Mouse (Mus musculus): ENCODE data around the gene Rfesd. TPM values are rescaled to one million over a fixed set of nuclear protein-coding genes. Genes with fewer than 3 reads are reported as not detected.

Gene Rfesd
- polyA plus RNA-seq, 1 experiment from 2014 or later, result 28.8 TPM

DNA sequence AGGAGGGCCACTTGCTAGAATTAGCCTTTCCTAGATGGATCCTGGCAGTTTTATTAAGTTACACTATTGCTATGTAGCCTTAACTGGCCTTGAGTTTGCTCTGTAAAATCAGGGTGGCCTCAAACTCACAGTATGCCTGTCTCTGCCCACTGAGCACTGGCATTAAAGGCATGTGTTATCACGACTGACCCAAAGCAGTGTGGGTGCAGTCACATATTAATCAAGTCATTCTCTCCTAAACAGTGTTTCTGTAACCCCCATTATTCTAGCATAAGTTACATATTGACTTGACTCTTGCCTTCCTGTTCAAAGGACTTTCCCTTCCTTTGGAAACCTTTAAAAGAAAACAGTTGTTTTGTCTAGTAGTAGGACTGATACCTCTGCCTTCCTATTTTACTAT, 23.9 kb upstream of the Rfesd start:
- 53% methylated on average over 1 of the region's 1 CpGs for WGBS
- no peak overlapping the region for H3K4me3 ChIP-seq
- H3K27ac ChIP-seq, result no peak overlapping the region
- no peaks in the 10 kb centered on the region for H3K27me3 ChIP-seq (ENCODE audit: poor library complexity, severe bottlenecking)
- no peaks in the 10 kb centered on the region for H3K4me1 ChIP-seq
- DNase-seq (ENCODE audit: extremely low spot score, low spot score), result no peak
- H3K9me3 ChIP-seq, result no peaks in the 10 kb centered on the region; the same call in 1 of the 2 replicates
- no peaks in the 10 kb centered on the region for H3K36me3 ChIP-seq (replicated peaks)

DNA sequence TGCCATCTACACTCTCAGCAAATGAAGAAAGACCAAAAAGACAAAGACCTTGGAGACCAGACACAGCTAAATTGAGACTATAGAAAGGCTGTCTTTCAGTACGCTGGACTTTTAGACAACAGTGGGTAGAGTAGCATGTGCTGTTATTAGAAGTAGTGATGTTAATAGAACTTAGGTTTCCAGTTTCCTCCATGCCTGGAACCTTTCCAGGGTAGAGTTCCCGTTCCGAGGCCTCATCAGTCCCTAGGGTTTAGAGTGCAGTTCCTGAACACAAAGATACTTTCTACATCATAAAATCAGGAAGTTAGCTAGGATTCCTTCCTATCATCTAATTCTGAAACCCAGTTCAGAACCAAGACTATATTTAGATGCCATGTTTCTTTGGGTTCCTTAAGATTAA, 6.1 kb upstream of the Rfesd start:
- no peak overlapping the region for H3K4me3 ChIP-seq
- WGBS, result 82% methylated on average over 3 of the region's 3 CpGs
- H3K36me3 ChIP-seq (replicated peaks), result no peaks in the 10 kb centered on the region
- no peaks in the 10 kb centered on the region for H3K27me3 ChIP-seq (ENCODE audit: poor library complexity, severe bottlenecking)
- no peaks in the 10 kb centered on the region for H3K9me3 ChIP-seq
- no peak overlapping the region for H3K27ac ChIP-seq
- no peak for DNase-seq (ENCODE audit: extremely low spot score, low spot score)
- H3K4me1 ChIP-seq, result no peaks in the 10 kb centered on the region

DNA sequence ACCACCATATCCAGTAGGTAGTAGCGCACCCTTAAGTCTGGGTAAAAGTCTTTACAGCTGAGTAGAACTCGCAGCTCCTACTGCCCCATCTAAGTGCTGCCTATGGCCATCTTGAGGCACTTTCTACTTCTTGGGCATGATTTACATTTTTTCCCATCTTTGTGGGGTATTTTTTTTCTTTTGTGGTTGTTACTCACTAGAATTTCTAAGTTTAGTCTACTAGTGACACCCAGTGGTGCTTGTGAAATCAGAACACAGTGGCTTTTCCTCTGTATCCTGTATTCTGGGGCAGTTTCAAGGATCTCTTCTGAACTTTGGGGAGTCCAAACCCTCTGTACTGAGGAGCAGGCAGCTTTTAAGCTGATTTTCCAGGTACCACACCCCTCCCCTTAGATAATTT, 3.3 kb upstream of the Rfesd start:
- no peaks in the 10 kb centered on the region for H3K9me3 ChIP-seq
- no peak overlapping the region for H3K27ac ChIP-seq
- H3K4me1 ChIP-seq, result peaks cover 16% of the 10 kb centered on the region
- WGBS, result 94% methylated on average over 2 of the region's 2 CpGs
- no peaks in the 10 kb centered on the region for H3K27me3 ChIP-seq (ENCODE audit: poor library complexity, severe bottlenecking)
- no peak for DNase-seq (ENCODE audit: extremely low spot score, low spot score)
- no peaks in the 10 kb centered on the region for H3K36me3 ChIP-seq (replicated peaks)
- no peak overlapping the region for H3K4me3 ChIP-seq

DNA sequence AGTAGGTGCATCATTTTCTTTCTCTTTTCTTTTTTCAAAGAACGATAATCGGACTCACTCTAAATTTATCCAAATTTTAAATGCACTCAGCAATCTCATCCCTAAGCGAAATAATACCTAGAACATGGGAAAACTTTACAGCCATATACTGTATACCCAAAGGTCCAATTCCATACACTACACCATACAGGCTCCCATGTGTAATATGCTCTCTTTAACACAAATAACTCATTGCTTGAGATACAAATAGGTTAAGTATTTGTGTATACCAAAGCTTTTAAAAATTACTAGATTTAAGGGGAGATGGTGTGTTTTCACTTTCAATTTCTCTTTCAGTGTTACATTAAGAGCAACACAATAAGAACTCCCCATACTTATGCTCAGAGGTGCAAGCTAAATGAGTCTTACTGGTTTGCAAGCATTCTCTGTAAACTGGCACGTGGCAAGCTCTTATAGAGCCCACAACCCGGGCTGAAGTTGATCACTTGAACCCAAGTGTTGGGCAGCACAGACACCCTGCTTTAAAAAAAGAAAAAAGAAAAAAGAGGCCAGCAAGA, 403 bp upstream of the Rfesd start:
- no peaks in the 10 kb centered on the region for H3K36me3 ChIP-seq (replicated peaks)
- H3K27ac ChIP-seq, result peak overlapping the region; percentile 93; the same call in 1 of the 2 replicates
- H3K27me3 ChIP-seq (ENCODE audit: poor library complexity, severe bottlenecking), result no peaks in the 10 kb centered on the region
- DNase-seq (ENCODE audit: extremely low spot score, low spot score), result no peak
- H3K4me1 ChIP-seq, result peaks cover 17% of the 10 kb centered on the region
- peak overlapping the region; percentile 78 for H3K4me3 ChIP-seq
- no peaks in the 10 kb centered on the region for H3K9me3 ChIP-seq
- 43% methylated on average over 5 of the region's 5 CpGs for WGBS

- Histone ChIP-seq H3K4me3 (peak overlapping the region; percentile 78), H3K4me1 (peaks cover 17% of the 10 kb centered on the region), H3K27ac (peak overlapping the region; percentile 93), H3K36me3 (replicated peaks) (no peaks in the 10 kb centered on the region), H3K9me3 (no peaks in the 10 kb centered on the region), H3K27me3 (ENCODE audit: poor library complexity, severe bottlenecking) (no peaks in the 10 kb centered on the region)
- DNase-seq (ENCODE audit: extremely low spot score, low spot score), result no peak
- WGBS, result 81% methylated on average over 4 of the region's 4 CpGs
These were observed 1.1 kb downstream of the Rfesd start for GRCm38 (mm10) chr13:76017465-76017864.

DNA sequence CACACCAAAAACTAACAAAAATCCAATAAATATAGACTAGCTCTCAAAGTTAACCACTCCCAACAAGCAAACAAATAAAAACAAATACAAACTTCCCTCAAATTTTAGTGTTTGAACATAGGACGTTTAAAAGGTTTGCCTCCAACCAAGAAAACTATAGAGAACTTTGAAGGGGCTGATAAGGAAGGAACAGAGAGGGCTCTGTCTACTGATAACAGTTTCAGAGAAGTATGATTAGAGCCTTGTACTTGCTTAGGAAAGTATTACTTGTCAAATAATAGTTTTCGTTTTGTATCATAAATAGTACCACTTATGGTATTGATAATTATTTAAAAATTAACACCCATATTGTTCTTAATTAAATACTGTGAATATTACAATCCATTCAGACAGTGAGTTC, 4.0 kb downstream of the Rfesd start:
- no peak overlapping the region for H3K27ac ChIP-seq
- H3K36me3 ChIP-seq (replicated peaks), result no peaks in the 10 kb centered on the region
- no peaks in the 10 kb centered on the region for H3K27me3 ChIP-seq (ENCODE audit: poor library complexity, severe bottlenecking)
- H3K4me3 ChIP-seq, result no peak overlapping the region
- WGBS, result 81% methylated on average over 2 of the region's 2 CpGs
- DNase-seq (ENCODE audit: extremely low spot score, low spot score), result no peak
- peaks cover 17% of the 10 kb centered on the region for H3K4me1 ChIP-seq
- no peaks in the 10 kb centered on the region for H3K9me3 ChIP-seq

- WGBS, result 87% methylated on average over 3 of the region's 3 CpGs
- Histone ChIP-seq H3K27ac (no peak overlapping the region), H3K4me1 (no peaks in the 10 kb centered on the region), H3K27me3 (ENCODE audit: poor library complexity, severe bottlenecking) (no peaks in the 10 kb centered on the region), H3K36me3 (replicated peaks) (peaks cover 43% of the 10 kb centered on the region), H3K4me3 (no peak overlapping the region), H3K9me3 (no peaks in the 10 kb centered on the region)
- no peak for DNase-seq (ENCODE audit: extremely low spot score, low spot score)
These were observed 15.2 kb downstream of the Rfesd start for GRCm38 (mm10) chr13:76003272-76003671.

GRCm38 (mm10) chr13:75992169-75993028, 26.1 kb downstream of the Rfesd start:
- Histone ChIP-seq H3K27ac (no peak overlapping the region), H3K27me3 (ENCODE audit: poor library complexity, severe bottlenecking) (peaks cover 7% of the 10 kb centered on the region; the same call in 1 of the 2 replicates), H3K9me3 (peaks cover 8% of the 10 kb centered on the region; the same call in 1 of the 2 replicates), H3K4me1 (no peaks in the 10 kb centered on the region), H3K36me3 (replicated peaks) (no peaks in the 10 kb centered on the region), H3K4me3 (no peak overlapping the region)
- DNase-seq (ENCODE audit: extremely low spot score, low spot score), result no peak
- WGBS, result 74% methylated on average over 9 of the region's 9 CpGs

- Histone ChIP-seq H3K4me3 (no peak overlapping the region), H3K27ac (no peak overlapping the region), H3K9me3 (no peaks in the 10 kb centered on the region), H3K36me3 (replicated peaks) (no peaks in the 10 kb centered on the region), H3K4me1 (no peaks in the 10 kb centered on the region), H3K27me3 (ENCODE audit: poor library complexity, severe bottlenecking) (no peaks in the 10 kb centered on the region)
- no peak for DNase-seq (ENCODE audit: extremely low spot score, low spot score)
- 88% methylated on average over 1 of the region's 1 CpGs for whole genome bisulfite sequencing
These were observed 30.4 kb downstream of the Rfesd start for GRCm38 (mm10) chr13:75988096-75988495.

GRCm38 (mm10) chr13:75981901-75982300, 36.6 kb downstream of the Rfesd start:
- H3K27me3 ChIP-seq (ENCODE audit: poor library complexity, severe bottlenecking), result no peaks in the 10 kb centered on the region
- no peak for DNase-seq (ENCODE audit: extremely low spot score, low spot score)
- H3K4me1 ChIP-seq, result no peaks in the 10 kb centered on the region
- no peak overlapping the region for H3K27ac ChIP-seq
- no peak overlapping the region for H3K4me3 ChIP-seq
- no peaks in the 10 kb centered on the region for H3K36me3 ChIP-seq (replicated peaks)
- H3K9me3 ChIP-seq, result no peaks in the 10 kb centered on the region

DNA sequence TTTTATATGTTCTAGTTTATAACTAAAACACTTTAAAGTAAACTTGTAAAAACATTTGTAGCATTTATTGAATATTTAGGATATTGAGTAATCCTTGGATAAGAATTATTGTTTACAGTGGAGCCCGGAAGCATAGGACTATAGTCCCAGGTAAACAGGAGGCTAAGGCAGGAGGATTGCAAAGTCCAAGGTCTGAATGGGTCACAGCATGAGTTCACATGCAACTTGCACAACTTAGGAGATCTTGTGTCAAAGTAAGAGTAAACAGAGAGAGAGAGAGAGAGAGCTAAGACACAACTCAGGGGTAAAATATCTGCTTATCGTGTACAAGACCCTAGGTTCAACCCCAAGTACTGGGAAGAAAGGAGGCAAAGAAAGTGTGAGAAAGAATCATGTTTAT, 41.9 kb downstream of the Rfesd start:
- H3K9me3 ChIP-seq, result no peaks in the 10 kb centered on the region
- 87% methylated on average over 2 of the region's 2 CpGs for WGBS

GRCm38 (mm10) chr13:75976218-75976617, 42.3 kb downstream of the Rfesd start:
- Histone ChIP-seq H3K4me1 (no peaks in the 10 kb centered on the region), H3K36me3 (replicated peaks) (no peaks in the 10 kb centered on the region), H3K9me3 (no peaks in the 10 kb centered on the region), H3K27me3 (ENCODE audit: poor library complexity, severe bottlenecking) (no peaks in the 10 kb centered on the region), H3K4me3 (no peak overlapping the region), H3K27ac (no peak overlapping the region)
- DNase-seq (ENCODE audit: extremely low spot score, low spot score), result no peak
- WGBS, result 93% methylated on average over 2 of the region's 2 CpGs

More for the DNA sequence above, 41.9 kb downstream of the Rfesd start:
- DNase-seq (ENCODE audit: extremely low spot score, low spot score), result no peak
- Histone ChIP-seq H3K4me3 (no peak overlapping the region), H3K4me1 (no peaks in the 10 kb centered on the region), H3K27ac (no peak overlapping the region), H3K36me3 (replicated peaks) (no peaks in the 10 kb centered on the region), H3K27me3 (ENCODE audit: poor library complexity, severe bottlenecking) (no peaks in the 10 kb centered on the region)

- 63% methylated on average over 1 of the region's 1 CpGs for WGBS
These were observed 42.9 kb downstream of the Rfesd start for GRCm38 (mm10) chr13:75975629-75976028.

More at GRCm38 (mm10) chr13:75975629-75976028, 42.9 kb downstream of the Rfesd start:
- Histone ChIP-seq H3K27me3 (ENCODE audit: poor library complexity, severe bottlenecking) (no peaks in the 10 kb centered on the region), H3K4me1 (no peaks in the 10 kb centered on the region), H3K36me3 (replicated peaks) (no peaks in the 10 kb centered on the region), H3K9me3 (no peaks in the 10 kb centered on the region), H3K27ac (no peak overlapping the region), H3K4me3 (no peak overlapping the region)
- no peak for DNase-seq (ENCODE audit: extremely low spot score, low spot score)

Measured in forebrain, embryonic 10.5 days (tissue).